Mouse (Mus musculus) testis, adult 2 months (tissue): ENCODE data around the gene Sun2.

Experiments
- CTCF ChIP-seq: fragments of 200-500 bp; IDR thresholded peaks from 2 replicates; pipeline ENCODE4 v1.5.1; 2012; ENCODE audit warnings: low read depth, mild to moderate bottlenecking, inconsistent platforms, low read length, moderate library complexity; ENCODE audit not compliant: control insufficient read depth, insufficient read depth, insufficient replicate concordance
- POLR2A ChIP-seq: fragments of 200-500 bp; IDR thresholded peaks from 2 replicates; pipeline ENCODE4 v1.6.1; 2012; ENCODE audit warnings: low read depth, mild to moderate bottlenecking, inconsistent platforms, low read length, moderate library complexity; ENCODE audit not compliant: control insufficient read depth

DNA sequence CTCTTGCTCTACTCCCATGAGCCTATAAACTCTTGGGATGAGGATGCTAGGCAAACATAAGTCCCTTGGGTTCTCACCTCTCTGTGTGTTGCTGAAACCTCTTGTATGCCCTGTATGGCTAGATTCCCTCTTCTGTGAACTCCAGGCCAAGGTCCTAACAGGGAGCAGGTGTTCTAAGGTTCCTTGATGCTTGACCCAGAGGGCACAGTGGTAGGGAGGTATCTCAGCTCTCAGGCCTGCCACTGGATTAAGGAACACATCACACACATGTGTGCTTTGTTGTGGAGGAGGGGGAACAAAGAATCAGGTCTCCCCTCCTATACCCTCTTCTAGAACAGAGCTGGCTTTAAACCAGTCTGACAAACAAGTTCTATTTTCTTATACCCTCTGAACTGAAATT is 35.4 kb upstream of the Sun2 start, which contains the start of gene Dnal4:
- TF ChIP-seq POLR2A, result no peak
- TF ChIP-seq CTCF, result no peak
